Mouse (Mus musculus): ENCODE measurements around the gene Ccdc88c. TPM values are rescaled to one million over a fixed set of nuclear protein-coding genes. Genes with fewer than 3 reads are reported as not detected.
A peak's percentile ranks its signal among the peaks of the same experiment; 100 is the strongest.

Gene Ccdc88c
- polyA plus RNA-seq, 1 experiment from 2014 or later: 18.8 TPM

DNA sequence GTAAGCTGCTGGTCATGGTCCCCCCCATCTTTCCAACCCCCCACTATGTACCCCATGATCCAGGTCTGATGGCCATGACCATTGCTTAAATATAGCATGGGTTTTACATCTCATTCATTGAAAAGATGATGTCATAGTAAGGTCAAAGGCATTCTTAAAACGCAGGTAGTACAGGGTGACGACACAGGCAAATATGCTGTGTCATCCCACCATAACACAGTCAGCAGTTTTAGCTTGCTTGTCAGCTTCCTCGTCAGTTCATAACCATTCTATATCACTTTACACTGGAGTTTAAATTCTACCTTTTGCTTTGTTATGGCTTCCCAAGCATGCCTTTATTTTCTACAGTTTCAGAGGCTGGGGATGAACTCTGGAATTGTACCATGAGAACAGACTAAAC lies 166.6 kb downstream of the Ccdc88c start:
- H3K4me1 ChIP-seq (replicated peaks; ENCODE audit: control insufficient read depth, insufficient read depth, low read length): no peaks in the 10 kb centered on the region
- H3K9me3 ChIP-seq (ENCODE audit: control insufficient read depth, low read length): no peaks in the 10 kb centered on the region
- H3K9ac ChIP-seq (ENCODE audit: low read length): no peak overlapping the region
- H3K36me3 ChIP-seq (ENCODE audit: control insufficient read depth, insufficient read depth, low read length): no peaks in the 10 kb centered on the region
- no peaks in the 10 kb centered on the region for H3K27me3 ChIP-seq (ENCODE audit: control insufficient read depth, insufficient read depth, low read depth, low read length)
- H3K27ac ChIP-seq (ENCODE audit: low read length): no peak overlapping the region
- no peak overlapping the region for H3K4me3 ChIP-seq (ENCODE audit: low read length)
- 70% methylated on average over 3 of the region's 3 CpGs for WGBS
- no peak overlapping the region for H3K4me2 ChIP-seq (ENCODE audit: low read depth, low read length)
- no peak for ATAC-seq (ENCODE audit: low read depth)

MicroRNAs within 50 kb of the gene (microRNA counts, 519-probe panel; counts per million panel counts)
- 1,363 counts per million, percentile 16 among the panel's probes with 10 or more counts for microRNA mmu-miR-1190

Small RNA genes within 50 kb of the gene (microRNA-seq; reads per million reads assigned to microRNA genes)
- gene Mir1190: not detected

Other genes with a start within 250 kb of the Ccdc88c start
- 5.7 TPM in 2 replicates for gene Dglucy, start 250.0 kb downstream of the Ccdc88c start, polyA plus RNA-seq (2015; fragmentation: Nextera tagmentation; extraction: Ambion mirVana)
- gene Gpr68, start 120.9 kb downstream of the Ccdc88c start, polyA plus RNA-seq (2015; fragmentation: Nextera tagmentation; extraction: Ambion mirVana): 0.47 and 0.58 TPM in 2 replicates
- 28.8 and 30.4 TPM in 2 replicates for gene Ppp4r3a, start 54.6 kb upstream of the Ccdc88c start, polyA plus RNA-seq (2015; fragmentation: Nextera tagmentation; extraction: Ambion mirVana)

All from lung, embryonic 16.5 days (tissue).